Mouse (Mus musculus): ENCODE measurements around the gene Mios. TPM values are rescaled to one million over a fixed set of nuclear protein-coding genes. Genes with fewer than 3 reads are reported as not detected.

Gene Mios
- total RNA-seq (2014; fragmentation: Nextera tagmentation) (38.1 and 38.8 TPM in 2 replicates), total RNA-seq (2017) (19.9 and 23.7 TPM in 2 replicates), polyA plus RNA-seq (2012) (5.2 and 7.2 TPM in 2 replicates)

- peak; percentile 85 for ATAC-seq (ENCODE audit: extremely low read depth, insufficient number of reproducible peaks, low FRiP score, poor library complexity, severe bottlenecking)
- peaks cover 13% of the 10 kb centered on the region for H3K36me3 ChIP-seq (replicated peaks)
- TF ChIP-seq CTCF (IDR thresholded peaks at IDR 0.05; ENCODE audit: low read depth, low read length) (no peak), TAL1 (conservative IDR thresholded peaks at IDR 0.05; ENCODE audit: low read depth, low read length) (no peak), GATA1 (IDR thresholded peaks at IDR 0.05; ENCODE audit: borderline replicate concordance, low read length) (no peak), GATA2 (IDR thresholded peaks at IDR 0.05; ENCODE audit: borderline replicate concordance, low read depth, low read length) (no peak), POLR2AphosphoS5 (IDR thresholded peaks at IDR 0.05; ENCODE audit: insufficient replicate concordance, low read depth, low read length) (no peak)
- no peaks in the 10 kb centered on the region for H3K27me3 ChIP-seq (ENCODE audit: insufficient read depth, low read length)
- peak within 1 kb of the TSS; percentile 81 for H3K4me3 ChIP-seq (ENCODE audit: low read depth, low read length)
- peaks cover 5% of the 10 kb centered on the region; the same call in 1 of the 2 replicates for H3K9me3 ChIP-seq (replicated peaks)
- no peaks in the 10 kb centered on the region for H3K4me1 ChIP-seq (ENCODE audit: insufficient read depth, low read depth, low read length)
- peak; percentile 91 for DNase-seq (ENCODE audit: low spot score)
Measured at GRCm38 (mm10) chr6:8209047-8209865, at the start of gene Mios. Gene Mios, plus strand, starts transcription at chr6:8209222.

DNA sequence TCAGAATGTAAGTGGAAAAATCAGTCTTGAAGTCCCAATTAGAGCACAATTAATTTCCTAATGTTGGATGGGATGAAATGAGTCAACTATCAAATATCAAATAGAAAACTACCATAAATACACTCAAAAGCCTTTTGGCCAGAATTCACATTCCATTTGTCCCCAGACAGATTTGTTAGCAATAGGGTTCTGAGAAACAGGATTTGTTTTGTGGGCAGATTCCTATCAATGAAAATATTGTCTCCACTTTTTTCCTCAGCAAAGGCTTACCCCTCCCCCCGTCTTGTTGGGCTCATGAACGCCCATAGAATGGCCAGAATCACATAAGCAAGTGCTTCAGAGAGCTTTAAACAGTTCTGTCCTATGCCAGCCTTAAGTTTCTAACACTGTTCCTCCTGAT, 49.0 kb upstream of the Mios start:
- no peak overlapping the region for H3K4me3 ChIP-seq (ENCODE audit: low read depth, low read length)
- H3K27me3 ChIP-seq (ENCODE audit: insufficient read depth, low read length): peaks cover 4% of the 10 kb centered on the region; the same call in 1 of the 2 replicates
- no peaks in the 10 kb centered on the region for H3K9me3 ChIP-seq (replicated peaks)
- no peaks in the 10 kb centered on the region for H3K36me3 ChIP-seq (replicated peaks)
- DNase-seq (ENCODE audit: low spot score) (no peak), ATAC-seq (ENCODE audit: extremely low read depth, insufficient number of reproducible peaks, low FRiP score, poor library complexity, severe bottlenecking) (no peak)
- no peak for TF ChIP-seq POLR2AphosphoS5 (IDR thresholded peaks at IDR 0.05; ENCODE audit: insufficient replicate concordance, low read depth, low read length)
- TF ChIP-seq GATA1 (IDR thresholded peaks at IDR 0.05; ENCODE audit: borderline replicate concordance, low read length): no peak
- TF ChIP-seq CTCF (IDR thresholded peaks at IDR 0.05; ENCODE audit: low read depth, low read length): no peak
- TF ChIP-seq GATA2 (IDR thresholded peaks at IDR 0.05; ENCODE audit: borderline replicate concordance, low read depth, low read length): no peak
- TF ChIP-seq TAL1 (conservative IDR thresholded peaks at IDR 0.05; ENCODE audit: low read depth, low read length): no peak
- peaks cover 2% of the 10 kb centered on the region; the same call in 1 of the 2 replicates for H3K4me1 ChIP-seq (ENCODE audit: insufficient read depth, low read depth, low read length)

- Histone ChIP-seq H3K9me3 (replicated peaks) (no peaks in the 10 kb centered on the region), H3K4me1 (ENCODE audit: insufficient read depth, low read depth, low read length) (peaks cover 2% of the 10 kb centered on the region; the same call in 1 of the 2 replicates), H3K36me3 (replicated peaks) (no peaks in the 10 kb centered on the region), H3K27me3 (ENCODE audit: insufficient read depth, low read length) (peaks cover 4% of the 10 kb centered on the region; the same call in 1 of the 2 replicates), H3K4me3 (ENCODE audit: low read depth, low read length) (no peak overlapping the region)
- no peak for TF ChIP-seq TAL1 (conservative IDR thresholded peaks at IDR 0.05; ENCODE audit: low read depth, low read length)
- no peak for TF ChIP-seq CTCF (IDR thresholded peaks at IDR 0.05; ENCODE audit: low read depth, low read length)
- TF ChIP-seq POLR2AphosphoS5 (IDR thresholded peaks at IDR 0.05; ENCODE audit: insufficient replicate concordance, low read depth, low read length): no peak
- no peak for TF ChIP-seq GATA1 (IDR thresholded peaks at IDR 0.05; ENCODE audit: borderline replicate concordance, low read length)
- TF ChIP-seq GATA2 (IDR thresholded peaks at IDR 0.05; ENCODE audit: borderline replicate concordance, low read depth, low read length): no peak
- ATAC-seq (ENCODE audit: extremely low read depth, insufficient number of reproducible peaks, low FRiP score, poor library complexity, severe bottlenecking): no peak
- DNase-seq (ENCODE audit: low spot score): no peak
Measured at GRCm38 (mm10) chr6:8164741-8165140, 44.3 kb upstream of the Mios start.

GRCm38 (mm10) chr6:8172101-8172500, 36.9 kb upstream of the Mios start:
- Histone ChIP-seq H3K9me3 (replicated peaks) (no peaks in the 10 kb centered on the region), H3K4me1 (ENCODE audit: insufficient read depth, low read depth, low read length) (peaks cover 4% of the 10 kb centered on the region), H3K27me3 (ENCODE audit: insufficient read depth, low read length) (peaks cover 13% of the 10 kb centered on the region), H3K4me3 (ENCODE audit: low read depth, low read length) (no peak overlapping the region), H3K36me3 (replicated peaks) (no peaks in the 10 kb centered on the region)
- TF ChIP-seq GATA1 (IDR thresholded peaks at IDR 0.05; ENCODE audit: borderline replicate concordance, low read length) (no peak), POLR2AphosphoS5 (IDR thresholded peaks at IDR 0.05; ENCODE audit: insufficient replicate concordance, low read depth, low read length) (no peak)
- ATAC-seq (ENCODE audit: extremely low read depth, insufficient number of reproducible peaks, low FRiP score, poor library complexity, severe bottlenecking): no peak
- no peak for DNase-seq (ENCODE audit: low spot score)

- H3K9me3 ChIP-seq (replicated peaks): no peaks in the 10 kb centered on the region
- H3K4me3 ChIP-seq (ENCODE audit: low read depth, low read length): no peak overlapping the region
- DNase-seq (ENCODE audit: low spot score): no peak
- ATAC-seq (ENCODE audit: extremely low read depth, insufficient number of reproducible peaks, low FRiP score, poor library complexity, severe bottlenecking): no peak
- H3K27me3 ChIP-seq (ENCODE audit: insufficient read depth, low read length): peaks cover 13% of the 10 kb centered on the region
- TF ChIP-seq GATA2 (IDR thresholded peaks at IDR 0.05; ENCODE audit: borderline replicate concordance, low read depth, low read length): no peak
- no peak for TF ChIP-seq POLR2AphosphoS5 (IDR thresholded peaks at IDR 0.05; ENCODE audit: insufficient replicate concordance, low read depth, low read length)
- TF ChIP-seq TAL1 (conservative IDR thresholded peaks at IDR 0.05; ENCODE audit: low read depth, low read length): no peak
- no peak for TF ChIP-seq GATA1 (IDR thresholded peaks at IDR 0.05; ENCODE audit: borderline replicate concordance, low read length)
- no peak for TF ChIP-seq CTCF (IDR thresholded peaks at IDR 0.05; ENCODE audit: low read depth, low read length)
- peaks cover 13% of the 10 kb centered on the region for H3K4me1 ChIP-seq (ENCODE audit: insufficient read depth, low read depth, low read length)
- no peaks in the 10 kb centered on the region for H3K36me3 ChIP-seq (replicated peaks)
Measured at GRCm38 (mm10) chr6:8174062-8174461, 35.0 kb upstream of the Mios start.

- TF ChIP-seq GATA1 (IDR thresholded peaks at IDR 0.05; ENCODE audit: borderline replicate concordance, low read length): no peak
- no peak for TF ChIP-seq GATA2 (IDR thresholded peaks at IDR 0.05; ENCODE audit: borderline replicate concordance, low read depth, low read length)
- no peak for TF ChIP-seq POLR2AphosphoS5 (IDR thresholded peaks at IDR 0.05; ENCODE audit: insufficient replicate concordance, low read depth, low read length)
- no peak for TF ChIP-seq CTCF (IDR thresholded peaks at IDR 0.05; ENCODE audit: low read depth, low read length)
- no peak for TF ChIP-seq TAL1 (conservative IDR thresholded peaks at IDR 0.05; ENCODE audit: low read depth, low read length)
- H3K4me3 ChIP-seq (ENCODE audit: low read depth, low read length): no peak overlapping the region
Measured at GRCm38 (mm10) chr6:8175346-8175745, 33.7 kb upstream of the Mios start.

More at GRCm38 (mm10) chr6:8175346-8175745, 33.7 kb upstream of the Mios start:
- H3K9me3 ChIP-seq (replicated peaks): no peaks in the 10 kb centered on the region
- peaks cover 19% of the 10 kb centered on the region for H3K4me1 ChIP-seq (ENCODE audit: insufficient read depth, low read depth, low read length)
- H3K27me3 ChIP-seq (ENCODE audit: insufficient read depth, low read length): peaks cover 13% of the 10 kb centered on the region
- no peak for ATAC-seq (ENCODE audit: extremely low read depth, insufficient number of reproducible peaks, low FRiP score, poor library complexity, severe bottlenecking)
- DNase-seq (ENCODE audit: low spot score): no peak
- no peaks in the 10 kb centered on the region for H3K36me3 ChIP-seq (replicated peaks)
